Mouse (Mus musculus): ENCODE results near the gene Ctc1.
A peak's percentile ranks its signal among the peaks of the same experiment; 100 is the strongest.
"Not testable (repeated sequence)": the region's sequence is repeated elsewhere in the genome, so short reads cannot be mapped to it uniquely, and the experiment has no call there.

Gene Ctc1

GRCm38 (mm10) chr11:69008182-69009121 is 7.3 kb upstream of the Ctc1 start, which contains the start of gene Pfas:
TSS of gene Pfas (minus strand) at chr11:69008460.
- peak; percentile 82 for DNase-seq (ENCODE audit: low read depth, low spot score)

GRCm38 (mm10) chr11:69009508-69009907 is 6.2 kb upstream of the Ctc1 start:
- DNase-seq (ENCODE audit: low read depth, low spot score), result no peak

GRCm38 (mm10) chr11:69010400-69011323 is 5.0 kb upstream of the Ctc1 start:
- no peak for DNase-seq (ENCODE audit: low read depth, low spot score)

- DNase-seq (ENCODE audit: low read depth, low spot score), result not testable (repeated sequence)
Measured at GRCm38 (mm10) chr11:69011445-69011844, 4.3 kb upstream of the Ctc1 start.

- peak; percentile 84 for DNase-seq (ENCODE audit: low read depth, low spot score)
Measured at GRCm38 (mm10) chr11:69012071-69012601, 3.6 kb upstream of the Ctc1 start.

- no peak for DNase-seq (ENCODE audit: low read depth, low spot score)
Measured at GRCm38 (mm10) chr11:69016755-69017154, 1.0 kb downstream of the Ctc1 start.

GRCm38 (mm10) chr11:69020691-69021090 is 5.0 kb downstream of the Ctc1 start:
- no peak for DNase-seq (ENCODE audit: low read depth, low spot score)

GRCm38 (mm10) chr11:69026562-69026961 is 10.9 kb downstream of the Ctc1 start:
- no peak for DNase-seq (ENCODE audit: low read depth, low spot score)

GRCm38 (mm10) chr11:69028805-69029204 is 13.1 kb downstream of the Ctc1 start:
- no peak for DNase-seq (ENCODE audit: low read depth, low spot score)

- DNase-seq (ENCODE audit: low read depth, low spot score), result no peak
Measured at GRCm38 (mm10) chr11:69033552-69033951, 17.8 kb downstream of the Ctc1 start.

GRCm38 (mm10) chr11:69034585-69034984 is 18.9 kb downstream of the Ctc1 start:
- DNase-seq (ENCODE audit: low read depth, low spot score), result no peak

GRCm38 (mm10) chr11:69035411-69035810 is 19.7 kb downstream of the Ctc1 start:
- DNase-seq (ENCODE audit: low read depth, low spot score), result no peak

GRCm38 (mm10) chr11:69035849-69036248 is 20.1 kb downstream of the Ctc1 start:
- no peak for DNase-seq (ENCODE audit: low read depth, low spot score)

- no peak for DNase-seq (ENCODE audit: low read depth, low spot score)
Measured at GRCm38 (mm10) chr11:69036486-69037230, 20.9 kb downstream of the Ctc1 start.

- peak; percentile 77 for DNase-seq (ENCODE audit: low read depth, low spot score)
Measured at GRCm38 (mm10) chr11:69037231-69038061, 21.7 kb downstream of the Ctc1 start.

- no peak for DNase-seq (ENCODE audit: low read depth, low spot score)
Measured at GRCm38 (mm10) chr11:69038173-69038572, 22.5 kb downstream of the Ctc1 start.

GRCm38 (mm10) chr11:69045531-69046394 is 30.1 kb downstream of the Ctc1 start, which contains the start of gene Aurkb:
TSS of gene Aurkb (plus strand) at chr11:69045647.
- DNase-seq (ENCODE audit: low read depth, low spot score), result no peak

- no peak for DNase-seq (ENCODE audit: low read depth, low spot score)
Measured at GRCm38 (mm10) chr11:69046395-69046774, 30.7 kb downstream of the Ctc1 start.

- no peak for DNase-seq (ENCODE audit: low read depth, low spot score)
Measured at GRCm38 (mm10) chr11:69047592-69047991, 31.9 kb downstream of the Ctc1 start.
